Mouse (Mus musculus) cerebellum, postnatal 4 days (tissue): Measurements from ENCODE around the gene Sumf2.
"Not testable (repeated sequence)": the region's sequence is repeated elsewhere in the genome, so short reads cannot be mapped to it uniquely, and the experiment has no call there.

Experiments
- DNase-seq, 2 experiments: peaks; one replicate each; pipeline ENCODE4 v3.0.0; 2022; ENCODE audit warnings: low spot score in 2 of 2, mixed read lengths in 1 of 2

The Sumf2 gene

GRCm38 (mm10) chr5:129846752-129847557 lies at the start of gene Sumf2:
Gene Sumf2 (plus strand): TSS chr5:129846986.
- peak; percentile 89 to 95 for DNase-seq

- no peak for DNase-seq
These were observed 1.9 kb upstream of the Sumf2 start for GRCm38 (mm10) chr5:129844848-129845247.

- no peak for DNase-seq
These were observed 703 bp downstream of the Sumf2 start for GRCm38 (mm10) chr5:129847558-129847820.

GRCm38 (mm10) chr5:129855163-129855562 lies 8.4 kb downstream of the Sumf2 start:
- no peak for DNase-seq

- DNase-seq: no peak
These were observed 9.6 kb downstream of the Sumf2 start for GRCm38 (mm10) chr5:129856414-129856813.

GRCm38 (mm10) chr5:129862325-129862724 lies 15.5 kb downstream of the Sumf2 start:
- no peak for DNase-seq

GRCm38 (mm10) chr5:129864467-129864866 lies 17.7 kb downstream of the Sumf2 start:
- peak in 1 of 2 experiments; percentile 60 for DNase-seq

- no peak for DNase-seq
These were observed 19.1 kb downstream of the Sumf2 start for GRCm38 (mm10) chr5:129865841-129866240.

- no peak for DNase-seq
These were observed 22.6 kb downstream of the Sumf2 start for GRCm38 (mm10) chr5:129869238-129869995.

GRCm38 (mm10) chr5:129871238-129871637 lies 24.5 kb downstream of the Sumf2 start:
- no peak for DNase-seq

GRCm38 (mm10) chr5:129873942-129874341 lies 27.2 kb downstream of the Sumf2 start:
- no peak for DNase-seq

- DNase-seq: no peak
These were observed 28.3 kb downstream of the Sumf2 start for GRCm38 (mm10) chr5:129875098-129875497.

- DNase-seq: no peak
These were observed 31.1 kb downstream of the Sumf2 start for GRCm38 (mm10) chr5:129877731-129878455.

GRCm38 (mm10) chr5:129878946-129879345 lies 32.2 kb downstream of the Sumf2 start:
- peak in 1 of 2 experiments; percentile 45 for DNase-seq

- DNase-seq: no peak
These were observed 33.1 kb downstream of the Sumf2 start for GRCm38 (mm10) chr5:129879888-129880287.

GRCm38 (mm10) chr5:129886271-129886670 lies 39.5 kb downstream of the Sumf2 start:
- no peak for DNase-seq

GRCm38 (mm10) chr5:129886911-129887636 lies 40.3 kb downstream of the Sumf2 start, which contains the start of gene Chchd2:
Gene Chchd2 (minus strand): TSS chr5:129887470.
- peak; percentile 85 to 90 for DNase-seq

GRCm38 (mm10) chr5:129890390-129890789 lies 43.6 kb downstream of the Sumf2 start:
- not testable (repeated sequence) for DNase-seq

GRCm38 (mm10) chr5:129895198-129896088 lies 48.7 kb downstream of the Sumf2 start, which contains the start of gene Zbed5:
Gene Zbed5 (plus strand): TSS chr5:129895723.
- peak; percentile 56 to 83 for DNase-seq

- DNase-seq: no peak
These were observed 51.7 kb downstream of the Sumf2 start, which contains the start of gene Phkg1 for GRCm38 (mm10) chr5:129898449-129898848. Gene Phkg1 (minus strand): TSS chr5:129898549.
